Mouse (Mus musculus): ENCODE data around the gene Scgb1b29. TPM values are rescaled to one million over a fixed set of nuclear protein-coding genes. Genes with fewer than 3 reads are reported as not detected.
"Not testable (repeated sequence)": the region's sequence is repeated elsewhere in the genome, so short reads cannot be mapped to it uniquely, and the experiment has no call there.

Scgb1b29 gene
- polyA plus RNA-seq (2015; fragmentation: Nextera tagmentation; extraction: Ambion mirVana), result not detected in 2 replicates

DNA sequence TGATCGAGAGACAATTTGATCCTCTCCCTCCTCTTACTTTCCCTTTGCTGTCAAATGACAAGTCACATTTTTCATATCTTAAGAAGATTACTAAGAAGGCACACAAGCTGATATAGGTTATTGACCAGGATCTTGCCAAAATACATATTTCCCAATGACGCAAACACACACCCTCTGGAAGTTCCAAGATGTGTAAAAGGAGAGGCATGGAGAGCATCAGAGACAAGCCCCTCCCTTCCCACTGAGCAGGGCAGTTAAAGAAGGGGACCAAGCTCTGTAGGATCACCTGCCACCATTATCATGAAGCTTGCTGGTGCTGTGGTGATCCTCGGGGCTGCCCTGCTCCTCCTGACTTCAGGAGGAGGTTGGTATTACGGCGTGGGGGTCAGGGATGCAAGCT is at the start of gene Scgb1b29:
TSS of gene Scgb1b29 (plus strand) at position 301 of the 400 bp plus-strand sequence.
- not testable (repeated sequence) for H3K27ac ChIP-seq (ENCODE audit: low read depth, low read length); ATAC-seq; H3K9ac ChIP-seq (ENCODE audit: low read depth, low read length); H3K36me3 ChIP-seq (ENCODE audit: control insufficient read depth, insufficient read depth, low read length); H3K4me1 ChIP-seq (ENCODE audit: control insufficient read depth, insufficient read depth, low read depth, low read length); H3K27me3 ChIP-seq (replicated peaks; ENCODE audit: control insufficient read depth, insufficient read depth, low read length); H3K9me3 ChIP-seq (ENCODE audit: control insufficient read depth, low read length); H3K4me2 ChIP-seq (ENCODE audit: low read length); H3K4me3 ChIP-seq (ENCODE audit: low read length)
- 89% methylated on average over 1 of the region's 5 CpGs for WGBS

GRCm38 (mm10) chr7:32428636-32429035 is 12.7 kb upstream of the Scgb1b29 start:
- H3K27me3 ChIP-seq (replicated peaks; ENCODE audit: control insufficient read depth, insufficient read depth, low read length); H3K27ac ChIP-seq (ENCODE audit: low read depth, low read length); H3K9me3 ChIP-seq (ENCODE audit: control insufficient read depth, low read length); ATAC-seq; H3K9ac ChIP-seq (ENCODE audit: low read depth, low read length); H3K36me3 ChIP-seq (ENCODE audit: control insufficient read depth, insufficient read depth, low read length); H3K4me1 ChIP-seq (ENCODE audit: control insufficient read depth, insufficient read depth, low read depth, low read length); H3K4me3 ChIP-seq (ENCODE audit: low read length); H3K4me2 ChIP-seq (ENCODE audit: low read length): not testable (repeated sequence)
- WGBS, result 90% methylated on average over 10 of the region's 11 CpGs

Other genes starting within 250 kb of the Scgb1b29 start
- not detected in 2 replicates for gene Scgb2b11, start 230.4 kb upstream of the Scgb1b29 start, polyA plus RNA-seq (2015; fragmentation: Nextera tagmentation; extraction: Ambion mirVana)
- gene Scgb1b11, start 218.7 kb upstream of the Scgb1b29 start, polyA plus RNA-seq (2015; fragmentation: Nextera tagmentation; extraction: Ambion mirVana), result not detected in 2 replicates
- not detected in 2 replicates for gene Scgb2b12, start 114.3 kb upstream of the Scgb1b29 start, polyA plus RNA-seq (2015; fragmentation: Nextera tagmentation; extraction: Ambion mirVana)
- not detected in 2 replicates for gene Scgb1b12, start 107.4 kb upstream of the Scgb1b29 start, polyA plus RNA-seq (2015; fragmentation: Nextera tagmentation; extraction: Ambion mirVana)